Mouse (Mus musculus): ENCODE results near the gene Gm3373.
"Not testable (repeated sequence)": the region's sequence is repeated elsewhere in the genome, so short reads cannot be mapped to it uniquely, and the experiment has no call there.

Gene Gm3373

DNA sequence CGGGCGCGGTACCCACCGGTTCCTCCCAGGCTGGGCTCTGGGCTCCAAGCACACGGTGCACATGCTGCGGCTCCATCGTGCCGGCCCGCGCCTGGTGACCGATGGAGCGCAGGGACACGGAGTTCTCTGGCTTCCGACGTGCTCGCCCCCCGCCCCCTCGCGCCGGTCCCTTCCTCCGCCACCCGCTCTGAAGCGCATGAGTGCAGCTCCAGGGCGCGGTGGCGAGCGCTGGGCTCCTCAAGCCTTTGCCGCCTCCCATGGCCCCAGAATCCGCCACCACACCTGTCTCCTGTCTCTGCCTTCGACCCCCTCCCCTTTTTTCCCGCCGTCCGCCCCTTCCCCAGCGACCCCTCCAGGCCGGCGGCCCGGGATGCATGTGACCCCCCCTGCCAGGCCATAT, at the start of gene Gm3373:
TSS of gene Gm3373 (minus strand) at position 101 of the 400 bp plus-strand sequence.
- not testable (repeated sequence) for DNase-seq (ENCODE audit: low spot score)

DNA sequence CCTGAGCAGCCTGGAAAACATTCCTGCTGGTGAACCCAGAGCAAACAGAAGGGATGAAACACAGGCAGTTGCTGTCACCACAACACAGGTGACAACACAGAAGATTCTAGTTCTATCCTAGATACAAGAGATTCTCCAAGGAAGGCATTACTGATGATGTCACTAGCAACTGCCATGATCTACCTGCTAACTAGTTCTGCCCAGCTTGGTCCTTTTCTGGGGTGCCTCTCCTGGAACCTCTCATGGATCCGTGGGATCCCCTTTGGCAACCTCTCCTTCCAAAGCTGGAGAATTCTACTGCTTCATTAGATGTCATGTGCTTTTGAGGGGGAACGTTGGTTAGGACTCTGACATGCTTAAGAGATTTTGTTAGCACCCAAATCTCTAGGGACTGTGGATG, 54.0 kb downstream of the Gm3373 start, which contains the start of gene Gm9603:
TSS of gene Gm9603 (minus strand) at position 101 of the 400 bp plus-strand sequence.
- not testable (repeated sequence) for DNase-seq (ENCODE audit: low spot score)

All from T-cell, adult 2 months (primary cell).